Mouse (Mus musculus): ENCODE measurements around the gene Rock2. TPM values are rescaled to one million over a fixed set of nuclear protein-coding genes. Genes with fewer than 3 reads are reported as not detected.
"Not testable (repeated sequence)": the region's sequence is repeated elsewhere in the genome, so short reads cannot be mapped to it uniquely, and the experiment has no call there.

Gene Rock2
- polyA plus RNA-seq, 3 experiments from 2014 or later = 12.8 to 16.2 (median 15.6) TPM

GRCm38 (mm10) chr12:17000628-17001027 lies 105.9 kb downstream of the Rock2 start:
- no peak for ATAC-seq

- no peak for ATAC-seq
Observed at GRCm38 (mm10) chr12:17001211-17001610, 106.5 kb downstream of the Rock2 start.

- no peak for ATAC-seq
Observed at GRCm38 (mm10) chr12:17009466-17009865, 114.8 kb downstream of the Rock2 start.

GRCm38 (mm10) chr12:17011100-17011870 lies 116.6 kb downstream of the Rock2 start, which contains the start of gene 2410004P03Rik:
Gene 2410004P03Rik, minus strand, starts transcription at chr12:17011727.
- peak; percentile 85 for ATAC-seq

- no peak for ATAC-seq
Observed at GRCm38 (mm10) chr12:17012067-17012899, 117.6 kb downstream of the Rock2 start.

- ATAC-seq = no peak
Observed at GRCm38 (mm10) chr12:17015711-17016110, 121.0 kb downstream of the Rock2 start.

- ATAC-seq = peak; percentile 71
Observed at GRCm38 (mm10) chr12:17018468-17018867, 123.8 kb downstream of the Rock2 start.

GRCm38 (mm10) chr12:17021125-17021524 lies 126.4 kb downstream of the Rock2 start:
- not testable (repeated sequence) for ATAC-seq

- peak; percentile 33 for ATAC-seq
Observed at GRCm38 (mm10) chr12:17022145-17022544, 127.5 kb downstream of the Rock2 start.

GRCm38 (mm10) chr12:17024554-17025110 lies 129.9 kb downstream of the Rock2 start:
- no peak for ATAC-seq

- peak; percentile 83 for ATAC-seq
Observed at GRCm38 (mm10) chr12:17032694-17033463, 138.2 kb downstream of the Rock2 start.

GRCm38 (mm10) chr12:17033464-17033841 lies 138.8 kb downstream of the Rock2 start:
- ATAC-seq = peak; percentile 76

- ATAC-seq = no peak
Observed at GRCm38 (mm10) chr12:17034671-17035070, 140.0 kb downstream of the Rock2 start.

GRCm38 (mm10) chr12:17035128-17035527 lies 140.4 kb downstream of the Rock2 start:
- ATAC-seq = no peak

GRCm38 (mm10) chr12:17036532-17036931 lies 141.8 kb downstream of the Rock2 start:
- ATAC-seq = no peak

GRCm38 (mm10) chr12:17037053-17037610 lies 142.4 kb downstream of the Rock2 start:
- no peak for ATAC-seq

Other genes starting within 250 kb of the Rock2 start
- not detected for gene Ntsr2, start 241.5 kb upstream of the Rock2 start, polyA plus RNA-seq (2017; shearing (Covaris generic))
- gene Greb1, start 94.0 kb upstream of the Rock2 start, polyA plus RNA-seq (2017; shearing (Covaris generic)) = 1 to 10 TPM in 1 of 3 experiments, under 1 TPM in 1, not detected in 1; 0.36 to 1.1 TPM
- 1 to 10 TPM; 3.0 to 5.1 (median 5.0) TPM for gene E2f6, start 83.9 kb upstream of the Rock2 start, polyA plus RNA-seq (2017; shearing (Covaris generic))
- gene Pqlc3, start 105.5 kb downstream of the Rock2 start, polyA plus RNA-seq (2017; shearing (Covaris generic)) = 100 to 1,000 TPM in 1 of 3 experiments, 10 to 100 TPM in 2; 57.2 to 116 (median 62.2) TPM
- 1 to 10 TPM in 2 of 3 experiments, under 1 TPM in 1; 0.94 to 1.6 (median 1.5) TPM for gene 2410004P03Rik, start 116.8 kb downstream of the Rock2 start, polyA plus RNA-seq (2017; shearing (Covaris generic))